Mouse (Mus musculus): ENCODE data around the gene Fam3b. TPM values are rescaled to one million over a fixed set of nuclear protein-coding genes. Genes with fewer than 3 reads are reported as not detected.

The Fam3b gene
- polyA plus RNA-seq, 1 experiment from 2014 or later, result not detected

- H3K4me3 ChIP-seq, result no peak overlapping the region
- no peak overlapping the region for H3K4me2 ChIP-seq (replicated peaks)
- no peak for ATAC-seq (ENCODE audit: low FRiP score)
- no peak overlapping the region for H3K9ac ChIP-seq
- no peaks in the 10 kb centered on the region for H3K4me1 ChIP-seq
- H3K27ac ChIP-seq, result no peak overlapping the region
- H3K36me3 ChIP-seq, result no peaks in the 10 kb centered on the region
- no peaks in the 10 kb centered on the region for H3K27me3 ChIP-seq
- no peaks in the 10 kb centered on the region for H3K9me3 ChIP-seq (replicated peaks)
- WGBS, result 69% methylated on average over 3 of the region's 3 CpGs
Measured at GRCm38 (mm10) chr16:97438191-97438590, 76.4 kb downstream of the Fam3b start.

GRCm38 (mm10) chr16:97437448-97438056 is 77.1 kb downstream of the Fam3b start:
- Histone ChIP-seq H3K4me2 (replicated peaks) (no peak overlapping the region), H3K9me3 (replicated peaks) (no peaks in the 10 kb centered on the region), H3K4me3 (no peak overlapping the region), H3K4me1 (no peaks in the 10 kb centered on the region), H3K27ac (no peak overlapping the region), H3K27me3 (no peaks in the 10 kb centered on the region), H3K36me3 (no peaks in the 10 kb centered on the region), H3K9ac (no peak overlapping the region)
- WGBS, result 67% methylated on average over 1 of the region's 1 CpGs
- ATAC-seq (ENCODE audit: low FRiP score), result no peak

DNA sequence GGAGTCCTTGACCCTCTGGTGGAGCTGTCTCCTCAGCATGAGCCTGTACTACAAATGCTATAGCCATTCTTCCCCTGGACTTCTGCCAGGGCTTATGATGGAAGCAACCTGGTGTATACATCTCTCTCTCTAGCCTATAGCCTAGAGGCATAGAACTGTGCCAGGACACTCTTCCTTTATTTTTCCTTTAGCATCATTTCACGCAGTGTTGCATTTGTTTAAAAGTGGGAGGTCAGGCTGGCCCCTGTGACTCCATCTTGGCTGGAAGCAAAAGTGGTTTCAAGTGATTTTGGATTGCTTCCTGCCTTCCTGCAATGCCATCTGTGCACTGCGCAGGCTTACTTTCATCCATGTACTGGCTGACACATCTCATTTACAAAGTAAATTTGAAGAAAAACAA is 80.4 kb downstream of the Fam3b start:
- H3K9ac ChIP-seq, result no peak overlapping the region
- no peak for ATAC-seq (ENCODE audit: low FRiP score)
- H3K36me3 ChIP-seq, result no peaks in the 10 kb centered on the region
- H3K4me2 ChIP-seq (replicated peaks), result no peak overlapping the region
- H3K4me1 ChIP-seq, result no peaks in the 10 kb centered on the region
- H3K27ac ChIP-seq, result no peak overlapping the region
- H3K27me3 ChIP-seq, result no peaks in the 10 kb centered on the region
- no peak overlapping the region for H3K4me3 ChIP-seq
- H3K9me3 ChIP-seq (replicated peaks), result no peaks in the 10 kb centered on the region
- WGBS, result 94% methylated on average over 2 of the region's 2 CpGs

DNA sequence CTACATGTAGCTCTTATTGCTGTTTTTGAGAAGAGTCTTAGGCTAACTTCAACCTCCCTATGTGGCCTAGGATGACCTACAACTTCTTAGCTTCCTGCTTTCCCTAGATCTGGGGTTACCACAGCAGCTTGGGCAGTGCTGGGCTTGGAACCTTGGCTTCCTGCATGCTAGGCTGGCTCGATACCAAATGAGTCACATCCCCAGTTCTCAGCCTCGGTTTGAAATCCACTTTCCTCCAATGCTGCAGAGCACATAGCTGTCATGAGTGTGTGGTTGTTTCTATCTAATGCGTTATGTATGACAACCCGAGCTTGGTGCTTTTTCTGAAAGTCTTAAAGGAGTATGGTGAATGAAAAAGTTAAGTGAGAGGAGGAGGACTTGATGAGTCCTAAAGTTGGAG is 83.3 kb downstream of the Fam3b start:
- no peaks in the 10 kb centered on the region for H3K9me3 ChIP-seq (replicated peaks)
- no peaks in the 10 kb centered on the region for H3K27me3 ChIP-seq
- no peak overlapping the region for H3K27ac ChIP-seq
- ATAC-seq (ENCODE audit: low FRiP score), result no peak
- H3K4me1 ChIP-seq, result no peaks in the 10 kb centered on the region
- WGBS, result 79% methylated on average over 4 of the region's 4 CpGs
- H3K4me3 ChIP-seq, result no peak overlapping the region
- no peak overlapping the region for H3K4me2 ChIP-seq (replicated peaks)
- no peak overlapping the region for H3K9ac ChIP-seq
- no peaks in the 10 kb centered on the region for H3K36me3 ChIP-seq

DNA sequence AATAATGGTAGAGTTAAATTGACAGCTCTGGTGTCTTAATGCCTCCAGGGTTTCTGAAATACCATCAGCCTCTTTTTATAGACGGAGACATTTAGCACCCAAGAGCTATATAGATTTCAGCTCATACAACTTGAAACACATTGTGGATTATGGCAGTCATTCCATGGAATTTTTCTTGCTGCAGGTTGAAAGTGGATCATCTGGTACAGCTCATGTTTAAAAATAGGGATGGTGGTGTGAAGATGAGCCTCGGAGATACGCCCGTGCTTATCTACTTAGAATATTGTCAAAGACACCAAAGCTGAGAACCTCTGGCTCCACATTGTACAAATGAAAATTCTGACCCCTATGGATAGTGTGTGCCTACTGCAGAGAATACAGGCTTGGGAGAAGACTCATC is 84.5 kb downstream of the Fam3b start:
- no peak overlapping the region for H3K9ac ChIP-seq
- no peaks in the 10 kb centered on the region for H3K9me3 ChIP-seq (replicated peaks)
- no peak overlapping the region for H3K4me2 ChIP-seq (replicated peaks)
- H3K4me3 ChIP-seq, result no peak overlapping the region
- H3K27ac ChIP-seq, result no peak overlapping the region
- no peaks in the 10 kb centered on the region for H3K36me3 ChIP-seq
- no peaks in the 10 kb centered on the region for H3K4me1 ChIP-seq
- WGBS, result 92% methylated on average over 4 of the region's 4 CpGs
- H3K27me3 ChIP-seq, result no peaks in the 10 kb centered on the region
- ATAC-seq (ENCODE audit: low FRiP score), result no peak

- H3K9me3 ChIP-seq (replicated peaks), result no peaks in the 10 kb centered on the region
- no peaks in the 10 kb centered on the region for H3K4me1 ChIP-seq
- no peak for ATAC-seq (ENCODE audit: low FRiP score)
- WGBS, result 80% methylated on average over 3 of the region's 3 CpGs
- no peak overlapping the region for H3K4me3 ChIP-seq
- H3K9ac ChIP-seq, result no peak overlapping the region
- H3K27ac ChIP-seq, result no peak overlapping the region
- H3K4me2 ChIP-seq (replicated peaks), result no peak overlapping the region
- no peaks in the 10 kb centered on the region for H3K36me3 ChIP-seq
- H3K27me3 ChIP-seq, result no peaks in the 10 kb centered on the region
Measured at GRCm38 (mm10) chr16:97428026-97428425, 86.6 kb downstream of the Fam3b start.

GRCm38 (mm10) chr16:97423627-97424026 is 91.0 kb downstream of the Fam3b start:
- Histone ChIP-seq H3K4me2 (replicated peaks) (no peak overlapping the region), H3K27ac (no peak overlapping the region), H3K4me3 (no peak overlapping the region), H3K27me3 (no peaks in the 10 kb centered on the region), H3K4me1 (no peaks in the 10 kb centered on the region), H3K36me3 (no peaks in the 10 kb centered on the region), H3K9me3 (replicated peaks) (no peaks in the 10 kb centered on the region), H3K9ac (no peak overlapping the region)
- no peak for ATAC-seq (ENCODE audit: low FRiP score)
- WGBS, result 59% methylated on average over 1 of the region's 1 CpGs

- Histone ChIP-seq H3K4me3 (no peak overlapping the region), H3K36me3 (no peaks in the 10 kb centered on the region), H3K9me3 (replicated peaks) (no peaks in the 10 kb centered on the region), H3K9ac (no peak overlapping the region), H3K4me2 (replicated peaks) (no peak overlapping the region), H3K4me1 (no peaks in the 10 kb centered on the region), H3K27ac (no peak overlapping the region), H3K27me3 (no peaks in the 10 kb centered on the region)
- WGBS, result 82% methylated on average over 6 of the region's 6 CpGs
- ATAC-seq (ENCODE audit: low FRiP score), result no peak
Measured at GRCm38 (mm10) chr16:97421671-97422070, 92.9 kb downstream of the Fam3b start.

Other genes starting within 250 kb of the Fam3b start
- gene Bace2, start 158.1 kb downstream of the Fam3b start, polyA plus RNA-seq (2016; fragmentation: Nextera tagmentation; extraction: Ambion mirVana), result 3.5 and 4.3 TPM in 2 replicates
- 0.21 TPM in 1 of 2 replicates, not detected in the other for gene Mx1, start 51.9 kb downstream of the Fam3b start, polyA plus RNA-seq (2016; fragmentation: Nextera tagmentation; extraction: Ambion mirVana)
- 0.38 and 0.41 TPM in 2 replicates for gene Tmprss2, start 96.4 kb upstream of the Fam3b start, polyA plus RNA-seq (2016; fragmentation: Nextera tagmentation; extraction: Ambion mirVana)
- 2.2 and 2.8 TPM in 2 replicates for gene Ripk4, start 249.0 kb upstream of the Fam3b start, polyA plus RNA-seq (2016; fragmentation: Nextera tagmentation; extraction: Ambion mirVana)